Mouse (Mus musculus): Measurements from ENCODE around the gene Spatc1l.

DNA sequence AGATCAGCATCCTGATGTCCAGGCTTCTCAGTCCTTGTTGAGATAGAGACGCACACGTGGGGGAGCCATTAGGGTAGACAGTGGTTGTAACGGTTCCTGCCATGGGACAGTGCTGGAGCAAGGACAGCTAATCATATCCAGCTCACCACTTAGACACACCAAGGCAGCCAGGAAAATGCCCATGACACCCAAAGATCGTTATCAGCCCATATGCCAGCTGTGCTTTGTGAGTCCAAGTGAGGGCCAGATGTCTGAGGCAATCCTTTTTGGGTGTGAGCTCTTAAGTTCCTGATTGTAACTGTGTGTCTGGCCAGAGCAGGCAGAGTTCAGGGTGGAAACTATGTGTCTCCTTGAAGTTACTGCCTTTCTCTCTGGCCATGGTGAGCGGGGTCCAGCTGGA, 8.0 kb upstream of the Spatc1l start:
- TF ChIP-seq MAFK (IDR thresholded peaks at IDR 0.05; ENCODE audit: insufficient read depth, low read depth, low read length) (no peak), HCFC1 (IDR thresholded peaks at IDR 0.05; ENCODE audit: borderline replicate concordance, insufficient read depth, low read length) (no peak), ZNF384 (IDR thresholded peaks at IDR 0.05; ENCODE audit: low read depth, low read length) (no peak), ZC3H11A (IDR thresholded peaks at IDR 0.05; ENCODE audit: borderline replicate concordance, low read depth, low read length) (no peak), CHD2 (IDR thresholded peaks at IDR 0.05; ENCODE audit: low read depth, low read length) (no peak)
